Mouse (Mus musculus): ENCODE results near the gene H2-Eb2. TPM values are rescaled to one million over a fixed set of nuclear protein-coding genes. Genes with fewer than 3 reads are reported as not detected.

Gene H2-Eb2
- polyA plus RNA-seq, 1 experiment from 2014 or later: not detected

DNA sequence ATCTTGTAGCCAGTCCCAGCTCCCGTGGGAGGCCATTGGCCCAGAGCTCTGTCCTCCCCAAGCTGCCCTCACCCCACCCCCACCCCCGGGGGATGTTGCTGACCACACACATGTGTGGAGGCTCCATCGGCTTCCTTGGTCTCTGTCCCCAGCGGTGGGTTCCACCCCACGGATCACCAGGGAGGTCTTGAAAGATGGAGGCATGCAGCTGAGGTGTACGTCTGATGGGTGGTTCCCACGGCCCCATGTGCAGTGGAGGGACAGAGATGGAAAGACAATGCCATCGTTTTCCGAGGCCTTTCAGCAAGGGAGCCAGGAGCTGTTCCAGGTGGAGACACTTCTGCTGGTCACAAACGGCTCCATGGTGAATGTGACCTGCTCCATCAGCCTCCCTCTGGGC lies 39.6 kb downstream of the H2-Eb2 start:
- Histone ChIP-seq H3K4me2 (no peak overlapping the region), H3K4me3 (replicated peaks) (no peak overlapping the region), H3K4me1 (no peaks in the 10 kb centered on the region), H3K9me3 (replicated peaks) (no peaks in the 10 kb centered on the region), H3K27me3 (no peaks in the 10 kb centered on the region), H3K27ac (no peak overlapping the region), H3K36me3 (no peaks in the 10 kb centered on the region), H3K9ac (no peak overlapping the region)
- WGBS: 66% methylated on average over 10 of the region's 10 CpGs
- no peak for ATAC-seq (replicated peaks; ENCODE audit: low FRiP score)

DNA sequence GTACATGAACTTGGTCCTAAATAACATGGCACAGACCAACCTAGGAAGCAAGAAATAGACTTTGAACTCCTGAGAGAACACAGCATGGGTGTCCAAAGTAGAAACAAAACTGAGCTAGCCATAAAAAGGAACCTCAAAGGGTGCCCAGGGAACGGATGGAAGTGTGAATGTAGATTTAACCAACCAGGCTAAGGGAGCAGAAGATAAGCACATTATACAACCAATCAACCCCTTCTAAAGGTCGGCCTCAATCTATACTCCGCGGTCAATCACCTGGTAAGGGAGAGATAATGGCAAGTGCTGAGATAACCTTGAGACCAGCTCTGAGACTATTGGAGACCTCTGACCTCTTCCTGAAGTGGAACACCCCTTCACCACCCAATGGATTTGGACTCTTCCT lies 45.1 kb downstream of the H2-Eb2 start:
- WGBS: 74% methylated on average over 4 of the region's 4 CpGs
- no peak for ATAC-seq (replicated peaks; ENCODE audit: low FRiP score)
- H3K4me1 ChIP-seq: no peaks in the 10 kb centered on the region
- no peak overlapping the region for H3K9ac ChIP-seq
- H3K9me3 ChIP-seq (replicated peaks): no peaks in the 10 kb centered on the region
- H3K36me3 ChIP-seq: no peaks in the 10 kb centered on the region
- H3K4me3 ChIP-seq (replicated peaks): no peak overlapping the region
- no peaks in the 10 kb centered on the region for H3K27me3 ChIP-seq
- H3K4me2 ChIP-seq: no peak overlapping the region
- H3K27ac ChIP-seq: no peak overlapping the region

DNA sequence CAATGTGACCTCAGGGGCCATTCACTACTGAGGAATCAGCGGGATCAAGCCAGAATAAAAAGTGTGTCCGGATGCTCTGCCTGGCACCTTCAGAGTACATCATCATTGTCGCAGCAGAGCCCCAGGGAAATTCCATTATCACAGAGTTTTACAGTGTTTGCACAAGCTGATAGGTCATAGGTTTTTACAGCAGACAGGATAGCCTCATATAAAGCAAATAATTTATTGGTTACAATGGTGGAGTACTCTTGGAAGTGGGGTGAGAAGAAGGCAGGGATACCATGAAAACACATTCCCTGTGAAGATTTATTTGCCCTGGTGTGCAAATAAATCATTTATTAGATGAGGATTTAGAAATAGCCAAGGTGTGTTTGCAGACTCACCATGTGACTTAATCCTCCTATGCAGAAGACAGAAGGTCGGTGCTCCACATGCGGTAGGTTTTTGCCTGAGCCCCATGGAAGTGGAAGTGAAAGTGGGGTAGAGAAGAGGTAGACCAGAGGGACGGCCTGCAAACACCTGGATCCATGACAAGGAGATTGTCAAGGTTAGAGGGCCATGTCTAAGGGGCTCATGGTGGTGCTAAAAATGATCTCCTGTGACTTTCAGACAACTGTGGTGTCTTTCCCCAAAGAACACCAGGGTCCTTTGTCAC lies 47.7 kb downstream of the H2-Eb2 start:
- ATAC-seq (replicated peaks; ENCODE audit: low FRiP score): no peak
- no peak overlapping the region for H3K4me2 ChIP-seq

DNA sequence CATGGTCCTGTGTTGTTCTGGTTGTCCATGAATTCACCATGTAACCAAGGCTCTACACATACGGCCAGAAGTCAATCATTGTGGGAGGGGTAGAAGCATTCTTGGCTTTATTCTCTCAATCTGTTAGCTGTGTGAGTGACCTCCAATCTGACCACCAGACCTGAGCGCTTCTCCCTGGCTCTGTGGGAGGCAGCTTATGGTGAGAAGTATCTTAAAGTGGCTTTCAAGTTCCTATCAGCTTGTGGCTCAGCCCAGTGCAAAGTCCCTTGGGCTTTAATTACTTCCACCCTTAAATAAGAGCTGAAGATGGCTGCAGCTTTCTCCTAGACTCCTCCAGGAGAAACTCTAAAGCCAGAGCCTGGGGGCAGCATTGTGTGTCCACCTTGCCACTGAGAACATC lies 51.4 kb downstream of the H2-Eb2 start, which contains the start of gene Btnl1:
Gene Btnl1, plus strand, starts transcription at position 286 of the 400 bp plus-strand sequence.
- H3K27ac ChIP-seq: no peak within 1 kb of the TSS
- H3K27me3 ChIP-seq: no peaks in the 10 kb centered on the region
- H3K9ac ChIP-seq: no peak within 1 kb of the TSS
- no peak for ATAC-seq (replicated peaks; ENCODE audit: low FRiP score)
- no peaks in the 10 kb centered on the region for H3K36me3 ChIP-seq
- no peak within 1 kb of the TSS for H3K4me2 ChIP-seq
- H3K9me3 ChIP-seq (replicated peaks): no peaks in the 10 kb centered on the region
- WGBS: 84% methylated on average over 2 of the region's 2 CpGs
- H3K4me3 ChIP-seq (replicated peaks): no peak within 1 kb of the TSS
- H3K4me1 ChIP-seq: no peaks in the 10 kb centered on the region

More for the DNA sequence above, 47.7 kb downstream of the H2-Eb2 start:
- Histone ChIP-seq H3K4me3 (replicated peaks) (no peak overlapping the region), H3K9ac (no peak overlapping the region), H3K4me1 (no peaks in the 10 kb centered on the region), H3K27me3 (no peaks in the 10 kb centered on the region), H3K36me3 (no peaks in the 10 kb centered on the region), H3K27ac (no peak overlapping the region), H3K9me3 (replicated peaks) (no peaks in the 10 kb centered on the region)
- 62% methylated on average over 6 of the region's 6 CpGs for WGBS

DNA sequence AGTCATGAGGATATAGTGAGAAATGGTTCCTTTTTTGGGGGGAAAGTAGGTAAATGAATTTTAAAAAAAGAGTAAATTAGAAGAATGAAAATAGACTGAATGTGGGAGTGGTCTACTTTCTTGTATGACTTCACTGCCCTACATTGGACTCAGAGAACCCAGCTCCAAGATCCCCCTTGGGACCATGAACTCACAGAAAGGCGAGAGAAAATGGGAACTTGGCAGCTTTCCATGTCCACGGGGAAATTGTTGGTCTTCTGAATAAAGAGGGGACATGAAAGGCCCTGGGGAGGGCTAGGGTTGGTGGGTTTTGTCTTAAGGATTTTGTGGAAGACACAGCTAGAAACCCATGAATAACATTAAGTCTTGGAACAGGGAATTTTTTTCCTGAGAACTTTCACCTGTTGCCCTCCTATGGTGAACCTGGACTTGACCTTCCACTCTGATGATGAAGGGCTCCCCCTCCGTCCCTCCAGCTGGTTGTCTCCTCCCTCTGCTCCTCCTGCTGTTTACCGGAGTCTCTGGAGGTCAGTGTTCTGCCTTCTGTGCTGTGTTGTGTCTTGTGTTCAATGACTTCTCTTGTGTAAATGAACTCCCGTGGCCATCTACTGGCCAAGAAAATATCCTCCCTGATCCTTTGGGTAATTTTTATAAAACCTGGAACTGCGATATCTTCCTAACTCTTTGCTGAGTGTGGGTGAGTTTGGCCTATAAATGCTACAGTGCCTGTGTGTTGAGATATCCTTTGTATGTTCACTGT lies 52.2 kb downstream of the H2-Eb2 start:
- Histone ChIP-seq H3K9ac (no peak overlapping the region), H3K36me3 (no peaks in the 10 kb centered on the region), H3K4me2 (no peak overlapping the region), H3K4me1 (no peaks in the 10 kb centered on the region), H3K9me3 (replicated peaks) (no peaks in the 10 kb centered on the region), H3K27me3 (no peaks in the 10 kb centered on the region), H3K4me3 (replicated peaks) (no peak overlapping the region), H3K27ac (no peak overlapping the region)
- WGBS: 52% methylated on average over 6 of the region's 6 CpGs
- ATAC-seq (replicated peaks; ENCODE audit: low FRiP score): no peak

DNA sequence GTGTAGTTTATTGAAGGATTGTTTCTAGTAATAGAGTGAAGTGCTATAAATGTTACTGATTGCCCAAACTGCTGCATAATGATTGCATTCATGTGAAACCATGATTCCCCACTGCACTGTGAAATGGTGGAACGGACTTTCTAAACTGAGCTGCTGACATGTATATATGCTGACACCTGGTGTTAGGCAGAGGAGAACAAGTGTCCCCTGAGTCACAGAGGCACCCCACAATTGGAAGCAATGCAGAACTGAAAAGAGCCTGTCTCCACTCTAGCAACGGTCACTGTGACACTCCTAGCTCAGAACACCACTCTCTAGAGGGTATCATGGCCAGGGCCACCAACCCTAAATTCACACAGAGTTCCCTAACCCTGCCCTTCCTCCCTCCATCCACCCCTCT lies 53.3 kb downstream of the H2-Eb2 start:
- ATAC-seq (replicated peaks; ENCODE audit: low FRiP score): no peak
- Histone ChIP-seq H3K9me3 (replicated peaks) (no peaks in the 10 kb centered on the region), H3K27ac (no peak overlapping the region), H3K4me2 (no peak overlapping the region), H3K9ac (no peak overlapping the region), H3K4me3 (replicated peaks) (no peak overlapping the region), H3K4me1 (no peaks in the 10 kb centered on the region), H3K27me3 (no peaks in the 10 kb centered on the region), H3K36me3 (no peaks in the 10 kb centered on the region)
- 73% methylated on average over 2 of the region's 2 CpGs for WGBS

DNA sequence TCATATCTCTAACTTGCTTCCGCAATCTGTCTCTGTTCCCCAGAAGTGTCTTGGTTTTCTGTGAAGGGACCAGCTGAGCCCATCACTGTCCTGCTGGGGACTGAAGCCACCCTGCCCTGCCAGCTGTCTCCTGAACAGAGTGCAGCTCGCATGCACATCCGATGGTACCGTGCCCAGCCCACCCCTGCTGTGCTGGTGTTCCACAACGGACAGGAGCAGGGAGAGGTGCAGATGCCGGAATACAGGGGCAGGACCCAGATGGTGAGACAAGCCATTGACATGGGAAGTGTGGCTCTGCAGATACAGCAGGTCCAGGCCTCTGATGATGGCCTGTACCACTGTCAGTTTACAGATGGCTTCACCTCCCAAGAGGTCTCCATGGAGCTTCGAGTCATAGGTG lies 54.0 kb downstream of the H2-Eb2 start:
- no peaks in the 10 kb centered on the region for H3K4me1 ChIP-seq
- 88% methylated on average over 7 of the region's 7 CpGs for WGBS
- H3K27me3 ChIP-seq: no peaks in the 10 kb centered on the region

DNA sequence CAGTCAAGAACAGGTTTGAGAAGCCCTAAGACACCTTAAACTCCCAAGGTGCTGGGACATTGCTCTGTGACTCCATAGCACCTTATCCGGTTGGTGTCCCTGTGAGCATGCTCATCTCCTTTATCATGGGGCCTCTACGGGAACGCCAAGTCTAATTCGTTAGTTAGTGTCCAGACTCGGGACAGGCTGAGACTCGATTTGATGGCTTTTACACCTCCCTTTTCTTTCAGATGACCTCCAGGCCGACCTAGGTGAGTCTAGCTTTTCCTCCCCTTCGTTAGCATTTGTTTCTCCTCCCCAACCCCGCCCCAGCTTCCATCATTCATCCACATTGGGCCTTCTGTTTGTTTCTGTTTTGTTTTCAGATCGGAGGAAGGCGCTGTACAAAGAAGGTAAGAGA lies 56.4 kb downstream of the H2-Eb2 start:
- WGBS: 56% methylated on average over 11 of the region's 11 CpGs
- no peak overlapping the region for H3K27ac ChIP-seq
- H3K4me2 ChIP-seq: no peak overlapping the region
- H3K4me1 ChIP-seq: no peaks in the 10 kb centered on the region
- H3K4me3 ChIP-seq (replicated peaks): no peak overlapping the region
- no peaks in the 10 kb centered on the region for H3K27me3 ChIP-seq
- ATAC-seq (replicated peaks; ENCODE audit: low FRiP score): no peak
- no peak overlapping the region for H3K9ac ChIP-seq
- no peaks in the 10 kb centered on the region for H3K9me3 ChIP-seq (replicated peaks)
- H3K36me3 ChIP-seq: no peaks in the 10 kb centered on the region

More for the DNA sequence above, 54.0 kb downstream of the H2-Eb2 start:
- no peaks in the 10 kb centered on the region for H3K9me3 ChIP-seq (replicated peaks)
- H3K36me3 ChIP-seq: no peaks in the 10 kb centered on the region
- H3K9ac ChIP-seq: no peak overlapping the region
- no peak for ATAC-seq (replicated peaks; ENCODE audit: low FRiP score)
- no peak overlapping the region for H3K4me3 ChIP-seq (replicated peaks)
- H3K27ac ChIP-seq: no peak overlapping the region
- H3K4me2 ChIP-seq: no peak overlapping the region

DNA sequence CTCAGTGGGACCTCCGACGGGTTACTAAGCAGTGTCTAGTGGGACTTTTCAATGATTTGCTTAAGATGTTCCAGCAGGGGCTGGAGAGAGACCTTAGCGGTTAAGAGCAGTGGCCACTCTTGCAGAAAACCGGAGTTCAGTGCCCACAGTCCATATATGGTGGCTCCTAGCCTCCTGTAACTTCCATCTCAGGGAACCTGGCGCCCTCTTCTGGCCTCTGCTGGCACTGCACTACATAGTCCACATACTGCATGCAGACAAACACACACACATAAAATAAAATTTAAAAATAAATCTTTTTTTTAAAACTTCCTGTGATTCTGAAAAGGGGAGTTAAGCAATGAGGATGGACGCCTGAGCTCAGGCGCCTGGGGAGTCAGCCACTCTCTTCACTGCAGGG lies 57.7 kb downstream of the H2-Eb2 start:
- Histone ChIP-seq H3K27me3 (no peaks in the 10 kb centered on the region), H3K4me3 (replicated peaks) (no peak overlapping the region), H3K9ac (no peak overlapping the region), H3K27ac (no peak overlapping the region), H3K4me1 (no peaks in the 10 kb centered on the region), H3K36me3 (no peaks in the 10 kb centered on the region), H3K9me3 (replicated peaks) (no peaks in the 10 kb centered on the region), H3K4me2 (no peak overlapping the region)
- no peak for ATAC-seq (replicated peaks; ENCODE audit: low FRiP score)
- WGBS: 78% methylated on average over 7 of the region's 7 CpGs

DNA sequence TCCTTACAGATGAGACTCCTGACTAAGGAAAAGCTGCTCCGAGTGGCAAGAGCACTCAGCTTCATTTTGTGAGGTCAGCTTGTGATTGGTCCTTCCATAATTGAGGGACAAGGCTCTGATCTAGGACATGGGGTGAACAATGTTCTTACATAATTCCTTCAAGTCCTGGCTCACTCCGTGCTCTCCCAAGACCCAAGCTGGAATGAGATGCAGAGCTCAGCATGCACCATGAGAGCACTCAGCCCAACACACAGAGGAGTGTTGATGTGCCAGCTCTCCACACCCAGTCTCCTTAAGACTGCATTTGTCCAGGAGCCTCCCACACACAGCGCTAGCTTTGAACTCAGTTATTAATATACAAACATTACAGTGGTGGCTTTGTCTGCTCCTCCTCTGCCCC lies 59.2 kb downstream of the H2-Eb2 start:
- WGBS: 56% methylated on average over 3 of the region's 3 CpGs
- Histone ChIP-seq H3K27ac (no peak overlapping the region), H3K27me3 (no peaks in the 10 kb centered on the region), H3K4me1 (no peaks in the 10 kb centered on the region), H3K4me2 (no peak overlapping the region), H3K9ac (no peak overlapping the region), H3K36me3 (no peaks in the 10 kb centered on the region), H3K4me3 (replicated peaks) (no peak overlapping the region), H3K9me3 (replicated peaks) (no peaks in the 10 kb centered on the region)
- ATAC-seq (replicated peaks; ENCODE audit: low FRiP score): 0 out of 2 replicates have a peak, but pooled peaks have one; percentile 33

DNA sequence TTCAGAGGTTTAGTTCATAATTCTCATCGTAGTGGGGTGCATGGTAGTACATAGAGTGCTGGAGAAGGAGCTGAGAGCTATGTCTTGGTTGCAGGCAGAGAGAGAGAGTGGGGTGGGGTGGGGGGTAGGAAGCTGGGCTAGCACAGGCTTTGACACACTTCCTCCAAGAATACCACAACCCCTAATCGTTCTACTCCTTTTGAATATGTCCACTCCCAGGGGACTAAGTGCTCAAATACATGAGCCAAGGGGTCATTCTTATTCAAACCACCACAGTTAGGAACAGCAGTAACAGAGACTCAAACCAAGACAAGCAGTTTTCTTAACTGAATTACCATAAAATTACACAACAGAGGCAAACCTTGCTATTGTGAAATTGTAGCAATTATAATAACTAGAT lies 61.2 kb downstream of the H2-Eb2 start:
- Histone ChIP-seq H3K4me3 (replicated peaks) (no peak overlapping the region), H3K27ac (no peak overlapping the region), H3K4me2 (no peak overlapping the region), H3K4me1 (peaks cover under 1% of the 10 kb centered on the region; the same call in 1 of the 2 replicates), H3K9me3 (replicated peaks) (no peaks in the 10 kb centered on the region), H3K27me3 (0 out of 2 replicates have a peak, but pooled peaks cover 4% of the 10 kb centered on the region), H3K36me3 (no peaks in the 10 kb centered on the region), H3K9ac (no peak overlapping the region)
- no peak for ATAC-seq (replicated peaks; ENCODE audit: low FRiP score)
- WGBS: 78% methylated on average over 2 of the region's 2 CpGs

DNA sequence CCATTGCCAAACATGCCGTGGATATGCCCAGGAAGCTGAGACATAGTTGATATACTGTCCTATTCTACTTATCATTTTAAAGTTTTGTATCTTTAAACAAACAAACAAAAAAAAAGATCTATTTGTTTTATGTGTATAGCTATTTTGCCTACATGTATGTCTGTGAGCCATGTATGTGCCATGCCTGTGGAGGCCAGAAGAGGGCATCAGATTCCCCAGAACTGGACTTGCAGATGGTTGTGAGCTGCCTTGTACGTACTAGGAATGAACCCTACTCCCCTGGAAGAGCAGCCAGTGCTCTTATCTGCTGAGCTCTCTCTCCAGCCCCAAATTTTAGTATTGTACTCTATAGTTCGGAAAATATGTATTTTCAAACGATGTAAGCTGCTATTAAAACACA lies 63.0 kb downstream of the H2-Eb2 start:
- H3K27ac ChIP-seq: no peak overlapping the region
- no peak overlapping the region for H3K9ac ChIP-seq
- H3K36me3 ChIP-seq: no peaks in the 10 kb centered on the region
- H3K4me1 ChIP-seq: peaks cover 9% of the 10 kb centered on the region; the same call in 1 of the 2 replicates
- no peak overlapping the region for H3K4me3 ChIP-seq (replicated peaks)
- 0 out of 2 replicates have a peak, but pooled peaks cover 4% of the 10 kb centered on the region for H3K27me3 ChIP-seq
- H3K4me2 ChIP-seq: no peak overlapping the region
- no peaks in the 10 kb centered on the region for H3K9me3 ChIP-seq (replicated peaks)
- WGBS: 42% methylated on average over 4 of the region's 4 CpGs
- ATAC-seq (replicated peaks; ENCODE audit: low FRiP score): no peak

All from kidney, embryonic 15.5 days (tissue).